Mouse (Mus musculus) limb, embryonic 14.5 days (tissue): ENCODE results near the gene Aff1. TPM values are rescaled to one million over a fixed set of nuclear protein-coding genes. Genes with fewer than 3 reads are reported as not detected.

Source experiments
- ATAC-seq: fragments of 200-750 bp; cut with Nextera tagmentation; 2 replicates; pipeline ENCODE4 v1.8.0; 2017; ENCODE audit warnings: low read depth, moderate number of reproducible peaks, moderate TSS enrichment; ENCODE audit not compliant: low FRiP score
- DNase-seq: peaks from one replicate; pipeline ENCODE4 v3.0.0-alpha.2; 2015; ENCODE audit warnings: low spot score
- H3K27ac ChIP-seq: fragments of 300-500 bp; sonication (generic); replicated peaks from 2 replicates; pipeline ENCODE4 v1.5.1; 2014; ENCODE audit warnings: low read depth, mild to moderate bottlenecking, low read length, moderate library complexity, mixed read lengths
- H3K27me3 ChIP-seq: fragments of 300-500 bp; sonication (generic); 2 replicates; pipeline ENCODE4 v1.6.1; 2014; ENCODE audit warnings: low read length, mixed read lengths; ENCODE audit not compliant: control insufficient read depth, insufficient read depth
- H3K36me3 ChIP-seq: fragments of 300-500 bp; sonication (generic); 2 replicates; pipeline ENCODE4 v1.6.1; 2014; ENCODE audit warnings: mild to moderate bottlenecking, low read length, moderate library complexity, mixed read lengths; ENCODE audit not compliant: control insufficient read depth, insufficient read depth
- H3K4me1 ChIP-seq: fragments of 300-500 bp; sonication (generic); 2 replicates; pipeline ENCODE4 v1.6.1; 2014; ENCODE audit warnings: antibody characterized with exemption, low read length, mixed read lengths; ENCODE audit not compliant: control insufficient read depth, insufficient read depth
- H3K4me2 ChIP-seq: fragments of 300-500 bp; sonication (generic); replicated peaks from 2 replicates; pipeline ENCODE4 v1.6.1; 2014; ENCODE audit warnings: low read depth, mild to moderate bottlenecking, low read length, moderate library complexity; ENCODE audit not compliant: severe bottlenecking
- H3K4me3 ChIP-seq: fragments of 300-500 bp; sonication (generic); replicated peaks from 2 replicates; pipeline ENCODE4 v1.5.1; 2014; ENCODE audit warnings: low read length
- H3K9ac ChIP-seq: fragments of 300-500 bp; sonication (generic); 2 replicates; pipeline ENCODE4 v1.6.1; 2014; ENCODE audit warnings: mild to moderate bottlenecking, low read depth, low read length, moderate library complexity; ENCODE audit not compliant: severe bottlenecking
- H3K9me3 ChIP-seq: fragments of 300-500 bp; sonication (generic); 2 replicates; pipeline ENCODE4 v1.6.1; 2016; ENCODE audit warnings: low read length; ENCODE audit not compliant: control insufficient read depth
- POLR2A ChIP-seq: fragments of 200-500 bp; IDR thresholded peaks from 2 replicates; pipeline ENCODE4 v1.8.0; 2012; ENCODE audit warnings: inconsistent platforms, mild to moderate bottlenecking, moderate library complexity, borderline replicate concordance; ENCODE audit not compliant: insufficient read depth, insufficient read length; ENCODE audit errors: extremely low read depth
- WGBS: fragments of 180-500 bp; shearing (Covaris S2); extraction: QIAGEN DNeasy Blood & Tissue Kit; methylation state at CpG from one replicate; pipeline ENCODE4 v1.1.7; 2014; 5-methylcytosine and 5-hydroxymethylcytosine counted together
- polyA plus RNA-seq, 2 experiments: library from polyadenylated mRNA; depleted of rRNA in 1 of 2; stranded (reverse) in 1 of 2; unstranded in 1 of 2; fragments of >200 nt; fragmentation: Nextera tagmentation in 1 of 2; extraction: Ambion mirVana in 1 of 2; gene quantifications; 2 replicates each; pipeline versions ENCODE4 v1.2.1 to v1.2.3; 2012 to 2014

Gene Aff1
- polyA plus RNA-seq, 2 experiments, result 3.6 to 5.7 TPM

- Histone ChIP-seq H3K27ac (no peak overlapping the region), H3K36me3 (no peaks in the 10 kb centered on the region), H3K4me3 (peak overlapping the region; percentile 77), H3K9ac (no peak overlapping the region), H3K4me1 (peaks cover 12% of the 10 kb centered on the region), H3K9me3 (no peaks in the 10 kb centered on the region), H3K27me3 (no peaks in the 10 kb centered on the region), H3K4me2 (peak overlapping the region; percentile 64)
- DNase-seq (no peak), ATAC-seq (no peak)
- no peak for TF ChIP-seq POLR2A
- 55% methylated on average over 3 of the region's 3 CpGs for WGBS
Observed at GRCm38 (mm10) chr5:103755135-103755487, 62.9 kb downstream of the Aff1 start.

GRCm38 (mm10) chr5:103756231-103756714 lies 64.1 kb downstream of the Aff1 start:
- H3K9me3 ChIP-seq, result no peaks in the 10 kb centered on the region
- H3K27me3 ChIP-seq, result no peaks in the 10 kb centered on the region
- no peak overlapping the region for H3K4me2 ChIP-seq
- H3K4me1 ChIP-seq, result peaks cover 22% of the 10 kb centered on the region
- DNase-seq (no peak), ATAC-seq (no peak)
- no peak overlapping the region for H3K27ac ChIP-seq
- TF ChIP-seq POLR2A, result no peak
- H3K4me3 ChIP-seq, result no peak overlapping the region
- WGBS, result 56% methylated on average over 6 of the region's 6 CpGs
- no peaks in the 10 kb centered on the region for H3K36me3 ChIP-seq
- H3K9ac ChIP-seq, result no peak overlapping the region

GRCm38 (mm10) chr5:103758491-103758890 lies 66.3 kb downstream of the Aff1 start:
- WGBS, result 71% methylated on average over 4 of the region's 4 CpGs
- no peak for ATAC-seq
- Histone ChIP-seq H3K36me3 (no peaks in the 10 kb centered on the region), H3K27ac (no peak overlapping the region), H3K9ac (no peak overlapping the region), H3K4me3 (no peak overlapping the region), H3K9me3 (no peaks in the 10 kb centered on the region), H3K4me1 (peaks cover 22% of the 10 kb centered on the region), H3K4me2 (no peak overlapping the region), H3K27me3 (no peaks in the 10 kb centered on the region)
- no peak for TF ChIP-seq POLR2A
- no peak for DNase-seq

GRCm38 (mm10) chr5:103759489-103760424 lies 67.6 kb downstream of the Aff1 start:
- 30% methylated on average over 14 of the region's 14 CpGs for WGBS
- Histone ChIP-seq H3K27ac (no peak overlapping the region), H3K9ac (peak overlapping the region; percentile 51), H3K9me3 (no peaks in the 10 kb centered on the region), H3K4me1 (peaks cover 22% of the 10 kb centered on the region), H3K36me3 (no peaks in the 10 kb centered on the region), H3K4me3 (peak overlapping the region; percentile 38), H3K4me2 (peak overlapping the region; percentile 82), H3K27me3 (no peaks in the 10 kb centered on the region)
- DNase-seq, result no peak
- no peak; the same call in 1 of the 2 replicates for ATAC-seq
- no peak for TF ChIP-seq POLR2A

- no peaks in the 10 kb centered on the region for H3K9me3 ChIP-seq
- ATAC-seq, result peak; percentile 37; the same call in 1 of the 2 replicates
- H3K27me3 ChIP-seq, result no peaks in the 10 kb centered on the region
- no peaks in the 10 kb centered on the region for H3K36me3 ChIP-seq
- peak overlapping the region; percentile 82 for H3K4me2 ChIP-seq
- H3K27ac ChIP-seq, result 0 out of 2 replicates have a peak overlapping the region, but pooled peaks have one; percentile 63
- peak; percentile 42 for DNase-seq
- peaks cover 22% of the 10 kb centered on the region for H3K4me1 ChIP-seq
- H3K4me3 ChIP-seq, result peak overlapping the region; percentile 38
- WGBS, result 2% methylated on average over 20 of the region's 20 CpGs
- peak overlapping the region; percentile 51 for H3K9ac ChIP-seq
- TF ChIP-seq POLR2A, result no peak
Observed at GRCm38 (mm10) chr5:103760425-103761131, 68.4 kb downstream of the Aff1 start.
